Mouse (Mus musculus): Measurements from ENCODE around the gene Fam107b.

The Fam107b gene

DNA sequence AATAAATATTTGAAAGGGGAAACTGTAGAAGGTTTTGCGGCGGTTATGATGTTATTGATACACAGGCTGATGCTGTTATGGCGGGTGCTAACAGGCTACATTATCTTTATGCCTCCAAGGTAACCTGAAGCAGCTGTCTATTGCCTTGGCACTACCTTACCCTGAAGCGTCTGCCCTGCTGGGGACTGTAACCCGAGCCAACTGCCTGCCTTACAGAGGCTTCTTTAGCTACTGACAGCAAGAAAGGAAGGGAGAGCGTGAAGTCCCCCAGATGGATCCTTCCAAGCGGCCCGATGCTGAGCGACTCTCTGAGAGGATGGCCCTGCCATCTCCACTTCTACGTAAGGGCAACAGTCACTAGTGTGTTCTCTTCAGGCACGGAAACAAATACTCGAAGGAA lies at the start of gene Fam107b:
Fam107b (plus strand) TSS at position 303 of the 400 bp plus-strand sequence.
- in situ Hi-C loops (cut with MboI; ENCODE audit: low sequenced_read_pairs), result no loop called here

DNA sequence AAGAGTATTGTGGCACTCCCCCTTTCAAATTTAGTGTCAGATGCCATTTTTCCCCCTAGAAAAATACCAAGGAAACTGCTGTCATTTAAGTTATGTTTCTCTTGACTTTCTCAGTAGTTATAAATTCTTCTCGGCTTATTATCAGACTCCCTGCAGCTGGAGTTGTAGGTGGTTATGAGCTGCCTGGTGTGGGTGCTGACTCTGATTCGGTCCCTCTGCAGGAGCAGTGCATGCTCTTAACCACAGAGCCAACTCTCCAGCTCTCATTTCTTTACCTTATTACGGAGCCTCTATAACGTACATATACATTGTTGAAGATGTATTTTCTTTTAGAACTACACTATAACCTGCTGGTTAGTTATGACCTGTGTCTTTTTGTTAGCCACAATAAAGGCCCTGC lies 47.7 kb upstream of the Fam107b start:
- in situ Hi-C loops (cut with MboI; ENCODE audit: low sequenced_read_pairs), result no loop called here

GRCm38 (mm10) chr2:3526288-3526687 lies 44.0 kb upstream of the Fam107b start:
- in situ Hi-C loops (cut with MboI; ENCODE audit: low sequenced_read_pairs), result loop anchor here (25.0 kb wide), 1 partner anchor 236 kb away; no protein-coding TSS in a partner anchor

DNA sequence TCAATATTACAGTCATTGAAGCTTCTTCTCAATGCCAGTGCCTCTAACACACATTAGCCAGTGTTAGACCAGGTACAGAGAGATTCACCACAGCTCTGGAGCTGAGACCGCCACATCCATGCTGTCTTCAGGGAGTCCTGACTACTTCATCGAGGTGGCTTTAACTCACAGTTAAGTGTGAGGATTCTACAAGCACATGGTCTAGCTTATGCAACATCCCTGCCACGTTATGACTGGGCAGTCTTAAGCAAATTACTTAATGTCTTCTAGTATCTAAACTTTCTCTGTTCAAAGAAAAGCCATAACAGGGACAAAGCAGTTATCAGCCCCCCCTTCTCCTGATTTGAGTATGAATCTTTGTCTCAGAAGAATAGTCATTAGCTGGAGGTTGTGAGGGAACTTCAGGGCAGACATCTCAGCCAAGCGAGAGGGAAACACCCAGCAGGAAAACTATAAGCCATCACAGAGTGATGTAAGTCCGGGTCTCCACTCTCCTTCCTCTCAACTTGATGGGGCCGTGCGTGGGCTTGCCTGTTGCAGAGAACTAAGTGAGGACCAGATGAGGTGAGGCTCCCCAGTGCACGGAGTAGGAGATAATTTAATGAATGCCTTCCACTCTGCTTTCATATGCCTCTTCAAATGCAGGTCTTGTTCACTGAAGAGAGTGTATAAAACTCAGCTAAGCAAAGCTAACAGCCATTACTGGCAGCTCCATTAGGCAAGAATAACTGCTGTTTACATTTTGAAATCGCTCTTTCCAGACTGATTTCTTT lies 28.8 kb upstream of the Fam107b start:
- in situ Hi-C loops (cut with MboI; ENCODE audit: low sequenced_read_pairs), result loop anchor here (25.0 kb wide), 1 partner anchor 221 kb away; no protein-coding TSS in a partner anchor

DNA sequence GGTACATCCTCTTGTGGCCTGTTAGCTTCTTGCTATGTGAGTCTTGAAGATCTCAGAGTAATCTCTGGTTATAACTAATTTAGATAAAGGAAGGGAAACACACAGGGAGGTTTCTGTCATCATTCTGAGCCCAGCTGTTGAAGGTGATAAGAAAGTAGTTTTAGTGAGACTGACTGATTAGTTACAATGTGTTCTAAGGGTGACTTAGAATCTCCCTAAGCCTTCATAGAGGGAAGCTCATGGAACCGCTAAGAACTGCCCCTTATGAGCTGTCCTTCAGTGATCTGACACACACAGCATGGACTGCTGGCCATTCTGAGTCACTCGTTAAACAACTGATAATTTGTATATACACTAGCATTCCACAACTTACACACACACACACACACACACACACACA lies 24.2 kb upstream of the Fam107b start:
- in situ Hi-C loops (cut with MboI; ENCODE audit: low sequenced_read_pairs), result loop anchor here (25.0 kb wide), 1 partner anchor 216 kb away; no protein-coding TSS in a partner anchor

DNA sequence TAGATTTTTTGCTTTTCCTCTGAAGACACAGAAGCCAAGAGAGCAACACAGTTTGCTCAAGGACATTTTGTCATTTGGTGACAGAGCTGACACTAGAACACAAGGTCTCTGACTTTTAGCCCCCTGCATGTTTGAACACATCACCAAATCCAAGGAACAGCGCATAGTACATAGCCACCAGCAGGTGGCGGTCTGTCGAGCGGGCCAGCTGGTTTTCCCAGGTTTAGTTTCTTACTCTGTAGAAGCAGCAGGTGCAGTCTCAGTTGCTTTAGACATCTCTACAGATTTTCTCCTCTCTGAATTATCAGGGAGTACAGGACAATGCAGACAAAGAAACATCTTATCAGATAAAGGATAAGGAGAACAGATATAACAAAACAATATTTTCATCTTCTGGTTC lies 23.7 kb upstream of the Fam107b start:
- in situ Hi-C loops (cut with MboI; ENCODE audit: low sequenced_read_pairs), result loop anchor here (25.0 kb wide), 1 partner anchor 216 kb away; no protein-coding TSS in a partner anchor

GRCm38 (mm10) chr2:3570606-3571005 lies 318 bp downstream of the Fam107b start:
- in situ Hi-C loops (cut with MboI; ENCODE audit: low sequenced_read_pairs), result no loop called here

DNA sequence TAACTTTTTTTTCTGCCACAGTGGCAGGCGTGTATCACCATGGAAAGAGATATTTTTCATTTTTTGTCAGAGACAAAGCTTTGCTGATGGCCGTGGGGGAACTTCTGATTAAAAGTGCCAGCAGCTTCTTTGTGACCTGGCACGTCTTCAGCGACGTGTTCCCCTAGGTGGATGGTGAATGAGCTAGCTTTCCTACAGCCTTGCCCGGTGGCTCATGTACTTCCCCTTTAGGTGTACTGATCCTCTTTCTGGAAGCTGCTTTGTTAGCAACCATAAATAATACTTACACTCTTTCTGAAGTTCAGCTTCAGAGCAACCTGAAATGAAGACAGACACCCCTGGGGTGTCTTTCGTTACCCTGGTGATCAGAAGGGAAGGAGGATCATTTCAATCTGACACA lies 3.6 kb downstream of the Fam107b start:
- in situ Hi-C loops (cut with MboI; ENCODE audit: low sequenced_read_pairs), result no loop called here

DNA sequence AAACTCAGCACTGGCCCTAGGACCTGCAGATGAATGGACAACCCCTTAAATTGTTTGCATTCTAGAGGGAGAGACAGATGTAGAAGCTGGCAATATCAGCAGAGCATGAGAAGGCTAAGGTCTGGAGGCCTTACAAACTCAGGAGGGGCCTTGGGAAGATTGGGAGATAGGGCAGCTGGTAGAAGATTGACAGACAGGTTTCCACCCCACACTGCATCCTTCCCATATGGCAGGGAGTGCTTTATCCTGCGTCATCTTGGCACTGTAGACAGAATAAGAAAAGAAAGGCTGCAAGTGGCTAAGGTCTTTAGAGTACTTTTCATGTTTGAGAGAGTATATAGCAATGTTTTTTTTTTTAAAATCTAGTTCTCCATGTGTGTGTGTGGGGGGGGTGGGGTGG lies 4.9 kb downstream of the Fam107b start:
- in situ Hi-C loops (cut with MboI; ENCODE audit: low sequenced_read_pairs), result no loop called here

GRCm38 (mm10) chr2:3576346-3576745 lies 6.1 kb downstream of the Fam107b start:
- in situ Hi-C loops (cut with MboI; ENCODE audit: low sequenced_read_pairs), result no loop called here

DNA sequence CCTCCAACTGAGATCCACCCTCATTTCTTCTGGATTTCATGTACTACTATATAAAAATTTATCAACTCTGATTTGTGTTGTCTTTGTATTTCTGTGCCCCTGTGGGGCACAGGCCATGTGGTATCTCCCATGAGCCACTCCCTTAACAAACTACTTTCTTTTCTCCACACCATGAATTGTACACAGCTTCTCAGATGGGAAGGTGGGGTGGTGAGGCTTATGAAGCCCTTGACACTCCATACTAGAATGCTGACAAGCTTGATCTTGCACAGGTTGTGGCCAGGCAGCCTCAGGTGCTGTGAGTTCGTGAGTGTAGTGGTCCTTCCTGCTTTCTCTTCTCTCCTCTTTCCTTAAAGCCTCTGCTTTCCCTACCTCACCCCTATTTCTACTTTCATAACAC lies 6.9 kb downstream of the Fam107b start:
- in situ Hi-C loops (cut with MboI; ENCODE audit: low sequenced_read_pairs), result no loop called here

- in situ Hi-C loops (cut with MboI; ENCODE audit: low sequenced_read_pairs), result no loop called here
Measured at GRCm38 (mm10) chr2:3578180-3578902, 8.1 kb downstream of the Fam107b start.

GRCm38 (mm10) chr2:3579316-3579902 lies 9.1 kb downstream of the Fam107b start:
- in situ Hi-C loops (cut with MboI; ENCODE audit: low sequenced_read_pairs), result no loop called here

DNA sequence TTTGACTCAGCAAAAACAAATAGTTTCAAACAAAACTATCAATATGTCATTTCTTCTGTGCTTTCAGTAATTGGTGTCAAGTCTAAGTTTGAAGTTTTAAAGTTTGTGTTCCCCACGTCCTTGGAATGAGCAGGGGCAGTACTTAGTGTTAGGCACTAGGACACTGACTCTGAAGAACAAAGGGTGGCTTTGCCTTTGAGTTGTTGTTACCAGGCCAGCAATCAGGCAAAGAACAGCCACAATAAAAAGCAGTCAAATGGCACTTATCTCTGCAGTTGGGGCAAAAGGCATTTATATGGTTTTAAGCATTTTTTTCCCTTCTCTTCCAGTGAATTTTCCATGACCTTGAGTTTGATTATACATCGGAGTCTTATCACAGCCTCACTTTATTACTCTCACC lies 12.5 kb downstream of the Fam107b start:
- in situ Hi-C loops (cut with MboI; ENCODE audit: low sequenced_read_pairs), result no loop called here

GRCm38 (mm10) chr2:3585231-3585783 lies 15.0 kb downstream of the Fam107b start:
- in situ Hi-C loops (cut with MboI; ENCODE audit: low sequenced_read_pairs), result no loop called here

GRCm38 (mm10) chr2:3590086-3590915 lies 20.0 kb downstream of the Fam107b start:
- in situ Hi-C loops (cut with MboI; ENCODE audit: low sequenced_read_pairs), result no loop called here

DNA sequence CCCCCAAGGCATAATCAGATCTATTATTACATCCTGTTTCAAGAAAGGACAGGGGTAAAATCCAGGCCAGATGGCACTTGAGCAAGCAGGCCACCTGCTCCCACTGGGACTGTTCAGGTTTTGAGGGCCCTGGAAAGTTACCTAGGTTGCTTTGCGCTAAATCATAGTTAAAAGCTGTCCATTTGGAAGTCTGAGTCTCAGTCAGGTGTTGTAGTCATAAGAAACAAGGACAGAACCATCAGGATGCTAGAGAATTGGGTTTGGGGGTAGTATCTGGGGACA lies 20.6 kb downstream of the Fam107b start:
- in situ Hi-C loops (cut with MboI; ENCODE audit: low sequenced_read_pairs), result no loop called here

GRCm38 (mm10) chr2:3594663-3595318 lies 24.5 kb downstream of the Fam107b start:
- in situ Hi-C loops (cut with MboI; ENCODE audit: low sequenced_read_pairs), result no loop called here

- in situ Hi-C loops (cut with MboI; ENCODE audit: low sequenced_read_pairs), result no loop called here
Measured at GRCm38 (mm10) chr2:3600421-3600820, 30.1 kb downstream of the Fam107b start.

- in situ Hi-C loops (cut with MboI; ENCODE audit: low sequenced_read_pairs), result no loop called here
Measured at GRCm38 (mm10) chr2:3602599-3602998, 32.3 kb downstream of the Fam107b start.

All from CH12F3 (cell line).